Mouse (Mus musculus): ENCODE measurements at regions not wholly inside any gene's neighbourhood (a gene's known extent, or its start where the extent isn't known, plus 50 kb on each side); places are given as distances from the start of the nearest gene placed in this dataset.

DNA sequence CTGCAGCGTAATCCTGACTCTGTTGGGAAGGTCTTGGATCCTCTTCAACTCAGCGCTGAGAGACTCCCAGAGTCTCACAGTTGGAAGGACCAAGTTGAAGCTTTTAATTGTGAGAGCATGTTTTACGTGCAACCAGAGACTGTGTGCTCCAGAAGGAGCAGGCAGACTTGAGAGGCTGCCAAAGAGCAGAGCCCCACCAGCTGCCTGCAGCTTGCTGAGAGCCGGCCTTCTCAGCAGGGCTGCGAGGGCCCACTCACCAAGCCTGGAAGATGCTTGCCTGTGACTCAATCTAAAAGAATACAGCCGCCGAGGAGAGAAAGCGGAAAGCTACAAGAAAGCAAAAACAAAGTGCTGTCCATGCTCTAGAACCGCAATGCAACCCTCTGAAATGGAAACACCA lies 57.0 kb upstream of the Lama4 start:
- Histone ChIP-seq H3K9me3 (no peaks in the 10 kb centered on the region), H3K27me3 (replicated peaks; ENCODE audit: low read depth, poor library complexity, severe bottlenecking) (no peaks in the 10 kb centered on the region), H3K4me1 (peaks cover 9% of the 10 kb centered on the region; the same call in 1 of the 2 replicates), H3K27ac (replicated peaks) (no peak overlapping the region; the same call in 1 of the 2 replicates), H3K4me3 (no peak overlapping the region), H3K36me3 (replicated peaks) (no peaks in the 10 kb centered on the region)
- 66% methylated on average over 9 of the region's 9 CpGs for WGBS
- no peak for DNase-seq (ENCODE audit: low spot score)

DNA sequence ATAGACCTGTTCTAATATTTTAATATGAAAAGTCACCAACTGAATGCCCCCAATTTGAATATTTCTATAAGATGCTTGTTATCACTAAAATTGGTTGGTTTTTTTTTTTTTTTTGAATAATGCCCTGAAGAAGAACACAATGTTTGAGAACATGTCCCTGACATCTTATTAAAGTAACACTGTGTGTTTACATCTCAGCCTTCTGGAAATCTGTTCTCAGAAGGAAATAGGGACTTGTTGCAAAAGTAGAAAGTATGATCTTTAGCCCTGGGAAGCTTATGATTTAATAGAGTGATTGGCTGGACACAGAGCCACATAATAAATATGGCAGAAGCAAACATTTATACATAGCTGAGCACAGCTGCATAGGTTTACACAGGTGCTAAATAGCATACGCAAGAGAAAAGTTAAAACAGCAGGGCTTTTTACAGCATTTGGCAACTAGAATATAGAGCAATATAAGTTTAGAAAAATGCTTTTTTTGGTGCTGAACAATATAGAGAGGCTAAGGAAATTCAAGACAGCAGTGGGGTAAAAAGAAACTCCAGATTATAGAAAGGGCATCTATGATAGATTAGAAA lies 56.1 kb upstream of the Lama4 start:
- H3K4me3 ChIP-seq = no peak overlapping the region
- H3K9me3 ChIP-seq = no peaks in the 10 kb centered on the region
- no peaks in the 10 kb centered on the region for H3K36me3 ChIP-seq (replicated peaks)
- no peak for DNase-seq (ENCODE audit: low spot score)
- WGBS = 93% methylated on average over 1 of the region's 1 CpGs
- H3K27me3 ChIP-seq (replicated peaks; ENCODE audit: low read depth, poor library complexity, severe bottlenecking) = no peaks in the 10 kb centered on the region
- H3K27ac ChIP-seq (replicated peaks) = no peak overlapping the region
- H3K4me1 ChIP-seq = peaks cover 9% of the 10 kb centered on the region; the same call in 1 of the 2 replicates

DNA sequence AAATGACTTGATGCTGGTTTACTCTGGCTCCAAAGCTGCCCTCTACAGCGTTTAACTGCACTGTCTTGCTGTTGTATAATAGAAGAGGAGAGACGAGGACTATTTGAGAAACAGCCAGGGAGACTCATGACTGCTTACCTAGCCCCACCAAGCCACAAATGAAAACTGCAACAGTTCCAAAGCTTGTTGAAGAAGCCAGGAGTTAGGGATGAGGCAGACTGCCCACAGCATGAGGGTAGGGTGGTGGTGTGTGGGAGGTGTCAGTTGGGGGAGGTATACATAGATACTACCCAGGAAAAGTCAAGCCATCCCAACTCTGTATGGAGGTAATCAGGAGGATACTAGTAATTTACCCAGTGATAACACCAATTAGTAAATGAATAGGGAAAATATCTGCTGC lies 55.5 kb upstream of the Lama4 start:
- 80% methylated on average over 2 of the region's 2 CpGs for WGBS
- Histone ChIP-seq H3K9me3 (no peaks in the 10 kb centered on the region), H3K4me1 (peaks cover 9% of the 10 kb centered on the region; the same call in 1 of the 2 replicates), H3K27me3 (replicated peaks; ENCODE audit: low read depth, poor library complexity, severe bottlenecking) (no peaks in the 10 kb centered on the region), H3K4me3 (no peak overlapping the region), H3K36me3 (replicated peaks) (no peaks in the 10 kb centered on the region), H3K27ac (replicated peaks) (no peak overlapping the region)
- DNase-seq (ENCODE audit: low spot score) = no peak

DNA sequence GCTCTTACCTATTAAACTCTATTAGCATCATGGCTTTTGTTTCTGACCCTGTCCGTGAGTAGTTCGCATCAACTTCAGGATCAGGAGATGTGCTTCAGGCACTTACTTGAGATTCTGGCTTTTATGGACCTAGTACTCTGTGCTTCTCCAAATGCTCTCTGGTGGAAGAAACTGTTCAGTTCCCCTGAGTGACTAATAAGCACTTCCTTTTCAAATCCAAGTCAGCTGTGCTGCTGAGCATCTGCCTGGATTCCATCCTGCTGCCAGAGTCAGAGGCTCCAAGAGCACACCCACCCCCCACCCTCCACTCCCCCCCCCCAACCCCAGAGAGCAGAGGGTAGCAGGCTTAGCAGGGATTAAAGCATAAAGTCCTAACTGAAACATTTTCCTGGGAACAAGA lies 52.3 kb upstream of the Lama4 start:
- no peak overlapping the region for H3K4me3 ChIP-seq
- no peaks in the 10 kb centered on the region for H3K9me3 ChIP-seq
- no peak for DNase-seq (ENCODE audit: low spot score)
- no peaks in the 10 kb centered on the region for H3K36me3 ChIP-seq (replicated peaks)
- no peak overlapping the region for H3K27ac ChIP-seq (replicated peaks)
- WGBS = 63% methylated on average over 2 of the region's 2 CpGs
- H3K27me3 ChIP-seq (replicated peaks; ENCODE audit: low read depth, poor library complexity, severe bottlenecking) = no peaks in the 10 kb centered on the region
- H3K4me1 ChIP-seq = peaks cover 9% of the 10 kb centered on the region; the same call in 1 of the 2 replicates
